Mouse (Mus musculus) MEL (cell line): ENCODE data around the gene Art3.

Experiments used
- CTCF ChIP-seq, 3 experiments: IDR thresholded peaks in 2 of 3; conservative IDR thresholded peaks in 1 of 3; 2 replicates each; pipeline ENCODE4 v1.5.1; 2011 to 2012; ENCODE audit warnings: low read length in 3 of 3, low read depth in 2 of 3, mild to moderate bottlenecking in 2 of 3, improper control_type of control experiment in 1 of 3, inconsistent platforms in 1 of 3, mixed read lengths in 1 of 3, moderate library complexity in 1 of 3; ENCODE audit not compliant: control insufficient read depth in 1 of 3, insufficient read depth in 1 of 3, poor library complexity in 1 of 3, severe bottlenecking in 1 of 3
- EP300 ChIP-seq, 2 experiments: IDR thresholded peaks; 2 replicates each; pipeline ENCODE4 v1.6.1; 2011; ENCODE audit warnings: improper control_type of control experiment in 2 of 2, low read length in 2 of 2, low read depth in 1 of 2, mild to moderate bottlenecking in 1 of 2
- ETS1 ChIP-seq: IDR thresholded peaks from 2 replicates; pipeline ENCODE4 v1.6.1; 2012; ENCODE audit warnings: low read depth, mild to moderate bottlenecking, inconsistent platforms, low read length, improper control_type of control experiment, moderate library complexity
- GATA1 ChIP-seq: IDR thresholded peaks from 2 replicates; pipeline ENCODE4 v1.6.1; 2011; ENCODE audit warnings: low read depth, low read length, improper control_type of control experiment
- MAX ChIP-seq: IDR thresholded peaks from 2 replicates; pipeline ENCODE4 v1.6.1; 2011; ENCODE audit warnings: low read length, improper control_type of control experiment
- MAZ ChIP-seq: IDR thresholded peaks from 2 replicates; pipeline ENCODE4 v1.6.1; 2012; ENCODE audit warnings: low read depth, mild to moderate bottlenecking, inconsistent platforms, low read length, improper control_type of control experiment
- NELFE ChIP-seq: IDR thresholded peaks from 2 replicates; pipeline ENCODE4 v1.6.1; 2011; ENCODE audit warnings: low read depth, low read length, improper control_type of control experiment
- NRF1 ChIP-seq: IDR thresholded peaks from 2 replicates; pipeline ENCODE4 v1.6.1; 2014; ENCODE audit warnings: low read depth, mild to moderate bottlenecking, inconsistent platforms, low read length, improper control_type of control experiment, moderate library complexity; ENCODE audit not compliant: poor library complexity, insufficient read depth, severe bottlenecking
- POLR2A ChIP-seq, 2 experiments: IDR thresholded peaks; 2 replicates each; pipeline ENCODE4 v1.6.1; 2011 to 2012; ENCODE audit warnings: low read length in 2 of 2, mild to moderate bottlenecking in 2 of 2, control low read depth in 1 of 2, improper control_type of control experiment in 1 of 2, low read depth in 1 of 2, moderate library complexity in 1 of 2; ENCODE audit not compliant: control insufficient read depth in 1 of 2, insufficient read depth in 1 of 2, poor library complexity in 1 of 2
- POLR2AphosphoS5 ChIP-seq: IDR thresholded peaks from 2 replicates; pipeline ENCODE4 v1.6.1; 2012; ENCODE audit warnings: low read depth, borderline replicate concordance, mild to moderate bottlenecking, inconsistent platforms, low read length, moderate library complexity, mixed read lengths
- SMC3 ChIP-seq: IDR thresholded peaks from 2 replicates; pipeline ENCODE4 v1.6.1; 2011; ENCODE audit warnings: low read depth, low read length, improper control_type of control experiment
- TAL1 ChIP-seq: IDR thresholded peaks from 2 replicates; pipeline ENCODE4 v1.6.1; 2012; ENCODE audit warnings: mild to moderate bottlenecking, inconsistent platforms, low read length, moderate library complexity, mixed read lengths
- TCF12 ChIP-seq: IDR thresholded peaks from 2 replicates; pipeline ENCODE4 v1.6.1; 2014; ENCODE audit warnings: low read depth, mild to moderate bottlenecking, inconsistent platforms, low read length, improper control_type of control experiment, moderate library complexity

DNA sequence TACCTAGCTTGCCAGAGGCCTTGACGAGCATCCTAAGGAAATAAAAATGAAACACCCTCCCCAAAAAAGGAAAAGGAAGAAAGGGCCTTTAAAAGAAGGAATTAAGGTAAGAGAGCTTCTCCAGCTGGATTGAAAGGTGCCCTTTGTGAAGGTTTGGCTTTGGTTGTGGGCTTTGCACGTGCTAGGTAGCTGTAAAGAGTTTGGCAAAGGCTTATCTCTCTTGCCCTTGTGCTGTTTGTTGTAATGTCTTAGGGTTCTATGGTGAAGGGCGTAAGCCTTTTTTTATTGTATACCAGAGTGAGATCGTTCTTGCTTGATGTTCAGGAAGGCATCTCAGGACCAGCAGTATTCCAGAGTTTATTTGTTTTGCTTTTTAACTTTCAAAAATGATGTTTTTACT, 9.0 kb downstream of the Art3 start:
- TF ChIP-seq CTCF (IDR thresholded peaks at IDR 0.05 in 2 of 3, conservative IDR thresholded peaks at IDR 0.05 in 1 of 3; ENCODE audit: control insufficient read depth in 1 of 3, insufficient read depth in 1 of 3, low read depth in 2 of 3, low read length in 3 of 3, poor library complexity in 1 of 3, severe bottlenecking in 1 of 3) (no peak), TCF12 (no peak), EP300 (IDR thresholded peaks at IDR 0.05; ENCODE audit: low read depth in 1 of 2, low read length in 2 of 2) (no peak), SMC3 (no peak), GATA1 (0 out of 2 replicates have a peak, but pooled peaks have one; percentile 20), ETS1 (no peak), NRF1 (no peak), POLR2AphosphoS5 (no peak), POLR2A (IDR thresholded peaks at IDR 0.05; ENCODE audit: control insufficient read depth in 1 of 2, insufficient read depth in 1 of 2, low read depth in 1 of 2, low read length in 2 of 2, poor library complexity in 1 of 2) (no peak), TAL1 (no peak), MAZ (no peak), MAX (no peak), NELFE (no peak)
